Mouse (Mus musculus) CD8-positive naive resting alpha-beta T cell, adult 2 months (primary cell): ENCODE data around the gene Krt39.

Experiments used
- DNase-seq, 2 experiments: peaks; one replicate each; pipeline ENCODE4 v3.0.0; 2022; ENCODE audit warnings: low read depth in 2 of 2, low spot score in 2 of 2

Krt39 gene

GRCm38 (mm10) chr11:99472405-99472804, 48.7 kb downstream of the Krt39 start:
- no peak for DNase-seq

- DNase-seq, result no peak
Measured at GRCm38 (mm10) chr11:99471946-99472345, 49.2 kb downstream of the Krt39 start.

GRCm38 (mm10) chr11:99469228-99469627, 51.9 kb downstream of the Krt39 start:
- no peak for DNase-seq

- DNase-seq, result no peak
Measured at GRCm38 (mm10) chr11:99468566-99468965, 52.6 kb downstream of the Krt39 start.

GRCm38 (mm10) chr11:99466316-99466715, 54.8 kb downstream of the Krt39 start:
- DNase-seq, result no peak

GRCm38 (mm10) chr11:99464836-99465235, 56.3 kb downstream of the Krt39 start:
- DNase-seq, result peak; percentile 25 to 50
